Mouse (Mus musculus) forebrain, postnatal 0 days (tissue): ENCODE results near the gene Syngr4. TPM values are rescaled to one million over a fixed set of nuclear protein-coding genes. Genes with fewer than 3 reads are reported as not detected.

ENCODE experiments used
- ATAC-seq: fragments of 200-750 bp; cut with Nextera tagmentation; 2 replicates; pipeline ENCODE4 v1.8.0; 2017; ENCODE audit warnings: mild to moderate bottlenecking, moderate library complexity
- DNase-seq: peaks from one replicate; pipeline ENCODE4 v3.0.0-alpha.2; 2015
- H3K27ac ChIP-seq: fragments of 300-500 bp; sonication (generic); 2 replicates; pipeline ENCODE4 v1.5.1; 2014; ENCODE audit warnings: low read depth, mild to moderate bottlenecking, antibody characterized with exemption, low read length, moderate library complexity, mixed read lengths
- H3K27me3 ChIP-seq: fragments of 300-500 bp; sonication (generic); 2 replicates; pipeline ENCODE4 v1.6.1; 2014; ENCODE audit warnings: mild to moderate bottlenecking, low read length, mixed read lengths; ENCODE audit not compliant: insufficient read depth
- H3K36me3 ChIP-seq: fragments of 300-500 bp; sonication (generic); 2 replicates; pipeline ENCODE4 v1.6.1; 2014; ENCODE audit warnings: mild to moderate bottlenecking, moderate library complexity; ENCODE audit not compliant: insufficient read depth
- H3K4me1 ChIP-seq: fragments of 300-500 bp; sonication (generic); 2 replicates; pipeline ENCODE4 v1.6.1; 2014; ENCODE audit warnings: antibody characterized with exemption; ENCODE audit not compliant: insufficient read depth
- H3K4me2 ChIP-seq: fragments of 300-500 bp; sonication (generic); 2 replicates; pipeline ENCODE4 v1.6.1; 2014; ENCODE audit warnings: low read depth, mild to moderate bottlenecking, moderate library complexity
- H3K4me3 ChIP-seq: fragments of 300-500 bp; sonication (generic); 2 replicates; pipeline ENCODE4 v1.5.1; 2014; ENCODE audit warnings: low read depth, low read length, mixed read lengths
- H3K9ac ChIP-seq: fragments of 300-500 bp; sonication (generic); 2 replicates; pipeline ENCODE4 v1.6.1; 2014; ENCODE audit warnings: mild to moderate bottlenecking
- H3K9me3 ChIP-seq: fragments of 300-500 bp; sonication (generic); 2 replicates; pipeline ENCODE4 v1.6.1; 2016; ENCODE audit warnings: low read length
- CTCF ChIP-seq: sonication (generic); IDR thresholded peaks from 2 replicates; pipeline ENCODE4 v1.5.1; 2016; ENCODE audit warnings: antibody characterized with exemption, control low read depth, low read depth
- WGBS: fragments of 180-500 bp; shearing (Covaris S2); extraction: QIAGEN DNeasy Blood & Tissue Kit; methylation state at CpG from one replicate; pipeline ENCODE4 v1.1.7; 2014; 5-methylcytosine and 5-hydroxymethylcytosine counted together
- polyA plus RNA-seq: library from polyadenylated mRNA; unstranded; fragments of >200 nt; fragmentation: Nextera tagmentation; extraction: Ambion mirVana; gene quantifications from 2 replicates; pipeline ENCODE4 v1.2.1, GENCODE M21; 2015
- total RNA-seq: library from RNA; depleted of rRNA; stranded (reverse); fragments of >200 nt; gene quantifications from 2 replicates; pipeline ENCODE4 v1.2.3, GENCODE M21; 2014

The Syngr4 gene
- total and polyA plus RNA-seq, 2 experiments from 2014 or later: 0.40 TPM; not detected in 1

DNA sequence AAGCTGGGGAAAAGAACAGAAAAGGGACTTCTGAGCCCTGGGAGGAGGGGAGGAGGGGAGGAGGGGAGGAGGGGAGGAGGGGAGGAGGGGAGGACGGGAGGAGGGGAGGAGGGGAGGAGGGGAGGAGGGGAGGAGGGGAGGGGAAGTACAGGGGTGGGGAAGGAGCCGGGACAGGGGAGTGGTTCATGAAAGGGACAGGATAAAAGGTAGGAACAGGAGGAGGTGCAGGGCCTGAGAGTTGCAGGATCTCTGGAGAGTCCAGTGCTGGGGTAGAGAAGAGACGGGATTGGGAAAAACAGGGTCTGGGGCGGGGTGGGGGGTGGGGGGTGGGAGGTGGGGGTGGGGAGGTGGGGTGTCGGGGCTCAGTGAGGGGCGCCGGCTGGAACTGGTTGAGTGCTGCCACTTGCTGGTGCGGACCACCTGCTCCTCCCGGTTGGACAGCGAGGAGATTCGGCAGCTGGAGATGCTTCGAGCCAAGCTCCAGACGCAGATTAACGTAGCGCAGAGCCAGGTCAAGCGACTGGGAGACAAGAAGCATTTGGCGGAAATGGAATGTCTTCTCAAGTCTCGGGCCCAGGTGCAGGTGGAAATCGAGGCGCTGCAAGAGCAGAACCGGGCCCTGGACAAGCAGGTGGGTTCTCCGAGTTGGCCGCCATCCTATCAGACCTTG, 32.2 kb upstream of the Syngr4 start:
- H3K9me3 ChIP-seq: no peaks in the 10 kb centered on the region
- no peak overlapping the region for H3K27ac ChIP-seq
- H3K4me2 ChIP-seq: 0 out of 2 replicates have a peak overlapping the region, but pooled peaks have one; percentile 19
- TF ChIP-seq CTCF: no peak
- no peaks in the 10 kb centered on the region for H3K4me1 ChIP-seq
- no peak for ATAC-seq
- H3K4me3 ChIP-seq: no peak overlapping the region
- no peaks in the 10 kb centered on the region for H3K36me3 ChIP-seq
- H3K9ac ChIP-seq: no peak overlapping the region
- DNase-seq: no peak
- H3K27me3 ChIP-seq: no peaks in the 10 kb centered on the region
- 12% methylated on average over 20 of the region's 23 CpGs for WGBS

DNA sequence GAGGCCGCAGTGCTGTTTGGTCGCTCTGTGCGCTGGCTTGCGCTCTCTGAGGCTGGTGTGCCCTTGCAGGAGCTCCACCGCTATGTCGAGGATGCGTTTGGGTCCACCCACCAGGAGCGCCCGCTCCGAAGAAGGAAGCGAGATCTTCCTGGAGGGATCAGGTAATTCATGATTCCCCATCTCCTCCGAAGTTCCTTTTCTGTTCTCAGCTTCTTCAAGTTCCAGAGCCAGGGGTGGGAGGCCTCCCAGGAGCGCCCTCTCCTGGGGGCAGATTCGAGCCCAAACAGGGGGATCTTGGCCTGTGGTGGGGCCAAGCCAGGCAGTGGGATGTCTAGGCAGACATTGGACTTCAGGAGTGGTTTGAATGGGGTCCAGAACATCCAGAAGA, 27.9 kb upstream of the Syngr4 start:
- no peak for DNase-seq
- Histone ChIP-seq H3K4me3 (peak overlapping the region; percentile 13; the same call in 1 of the 2 replicates), H3K9me3 (no peaks in the 10 kb centered on the region), H3K9ac (no peak overlapping the region), H3K27me3 (no peaks in the 10 kb centered on the region), H3K4me1 (peaks cover 6% of the 10 kb centered on the region; the same call in 1 of the 2 replicates), H3K4me2 (peak overlapping the region; percentile 74), H3K36me3 (no peaks in the 10 kb centered on the region), H3K27ac (peak overlapping the region; percentile 21; the same call in 1 of the 2 replicates)
- 19% methylated on average over 14 of the region's 14 CpGs for WGBS
- ATAC-seq: no peak
- peak; percentile 22; the same call in 1 of the 2 replicates for TF ChIP-seq CTCF

DNA sequence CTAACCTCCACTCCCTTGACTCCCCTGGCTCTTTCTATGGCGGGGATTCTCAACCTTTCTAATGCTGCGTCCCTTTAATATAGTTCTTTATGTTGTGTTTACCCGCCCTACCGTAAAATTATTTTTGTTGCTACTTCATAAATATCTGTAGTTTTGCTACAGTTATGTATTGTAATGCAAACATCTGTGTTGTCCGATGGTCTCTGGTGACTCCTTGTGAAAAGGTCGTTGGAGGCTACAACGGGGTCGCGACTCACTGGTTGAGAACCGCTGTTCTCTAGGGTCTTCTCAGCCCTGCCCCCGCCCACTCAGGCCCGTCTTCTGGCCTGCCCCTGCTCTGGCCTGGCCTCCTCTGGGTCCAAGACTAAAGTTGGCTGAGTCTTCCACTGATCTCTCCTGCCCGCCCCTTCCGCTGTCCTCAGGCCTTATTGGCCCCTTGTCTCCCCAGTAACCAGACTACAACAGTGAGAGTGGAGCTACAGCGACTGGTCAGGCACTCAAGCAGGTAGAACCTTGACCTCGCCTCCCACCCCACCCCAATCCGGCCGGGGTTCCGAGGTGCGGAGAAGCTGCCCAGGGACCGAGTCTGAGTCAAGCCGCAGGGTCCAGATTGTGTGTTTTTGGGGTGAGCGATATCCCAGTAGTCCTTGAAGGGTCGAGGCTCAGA, 27.4 kb upstream of the Syngr4 start, which contains the start of gene Ccdc114:
Gene Ccdc114, plus strand, starts transcription at position 311 of the 667 bp plus-strand sequence.
- peak; percentile 47 for ATAC-seq
- H3K9me3 ChIP-seq: no peaks in the 10 kb centered on the region
- H3K4me2 ChIP-seq: peak within 1 kb of the TSS; percentile 74
- H3K27ac ChIP-seq: peak within 1 kb of the TSS; percentile 86
- peaks cover 6% of the 10 kb centered on the region; the same call in 1 of the 2 replicates for H3K4me1 ChIP-seq
- H3K36me3 ChIP-seq: no peaks in the 10 kb centered on the region
- no peak for TF ChIP-seq CTCF
- DNase-seq: peak; percentile 22
- WGBS: 8% methylated on average over 24 of the region's 24 CpGs
- H3K4me3 ChIP-seq: peak within 1 kb of the TSS; percentile 55
- peak within 1 kb of the TSS; percentile 61 for H3K9ac ChIP-seq
- H3K27me3 ChIP-seq: no peaks in the 10 kb centered on the region

DNA sequence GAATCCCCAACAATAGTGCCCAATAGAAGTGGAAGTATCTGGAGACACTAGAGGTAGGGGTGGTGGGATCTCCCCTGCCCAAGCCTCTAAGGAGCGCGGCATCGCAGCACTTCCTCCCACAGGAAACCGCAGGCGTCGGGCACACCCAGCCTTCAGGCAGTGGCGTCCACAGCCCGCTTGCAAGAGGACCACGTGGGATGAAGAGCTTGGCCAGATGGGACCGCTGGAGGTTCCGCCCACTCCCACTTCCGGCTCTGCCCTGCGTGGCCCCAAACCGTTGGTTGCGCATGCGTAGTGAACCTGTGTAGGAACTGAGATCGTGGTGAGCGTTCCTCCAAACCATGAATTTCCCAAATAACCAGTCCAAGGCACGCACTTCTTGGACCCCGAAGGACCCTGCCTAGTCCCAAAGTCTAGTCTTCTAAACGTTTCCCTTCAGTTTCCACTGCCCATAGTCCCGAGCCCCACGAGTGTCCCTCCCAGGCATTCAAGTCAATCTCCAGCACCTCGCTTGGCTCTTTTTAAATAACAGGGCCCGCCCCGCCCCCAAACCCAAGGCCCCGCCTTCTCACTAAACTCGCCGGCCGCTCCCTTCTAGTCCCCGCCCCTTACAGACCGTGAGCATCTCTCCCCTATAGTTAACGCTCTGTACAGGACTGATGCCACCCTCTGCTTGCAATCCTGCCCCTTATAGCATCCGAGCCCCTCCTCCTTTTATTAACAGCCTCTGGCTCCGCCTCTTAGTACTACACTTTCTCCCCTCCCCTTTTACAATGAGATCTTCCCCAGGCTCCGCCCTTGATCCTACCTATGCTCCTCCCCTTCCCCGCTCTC, 26.6 kb upstream of the Syngr4 start:
- Histone ChIP-seq H3K9ac (peak overlapping the region; percentile 61), H3K36me3 (no peaks in the 10 kb centered on the region), H3K27me3 (no peaks in the 10 kb centered on the region), H3K27ac (peak overlapping the region; percentile 86), H3K9me3 (no peaks in the 10 kb centered on the region), H3K4me2 (peak overlapping the region; percentile 74), H3K4me3 (peak overlapping the region; percentile 55), H3K4me1 (peaks cover 6% of the 10 kb centered on the region; the same call in 1 of the 2 replicates)
- DNase-seq (peak; percentile 97), ATAC-seq (peak; percentile 94)
- under 1% methylated on average over 37 of the region's 37 CpGs for WGBS
- TF ChIP-seq CTCF: no peak

DNA sequence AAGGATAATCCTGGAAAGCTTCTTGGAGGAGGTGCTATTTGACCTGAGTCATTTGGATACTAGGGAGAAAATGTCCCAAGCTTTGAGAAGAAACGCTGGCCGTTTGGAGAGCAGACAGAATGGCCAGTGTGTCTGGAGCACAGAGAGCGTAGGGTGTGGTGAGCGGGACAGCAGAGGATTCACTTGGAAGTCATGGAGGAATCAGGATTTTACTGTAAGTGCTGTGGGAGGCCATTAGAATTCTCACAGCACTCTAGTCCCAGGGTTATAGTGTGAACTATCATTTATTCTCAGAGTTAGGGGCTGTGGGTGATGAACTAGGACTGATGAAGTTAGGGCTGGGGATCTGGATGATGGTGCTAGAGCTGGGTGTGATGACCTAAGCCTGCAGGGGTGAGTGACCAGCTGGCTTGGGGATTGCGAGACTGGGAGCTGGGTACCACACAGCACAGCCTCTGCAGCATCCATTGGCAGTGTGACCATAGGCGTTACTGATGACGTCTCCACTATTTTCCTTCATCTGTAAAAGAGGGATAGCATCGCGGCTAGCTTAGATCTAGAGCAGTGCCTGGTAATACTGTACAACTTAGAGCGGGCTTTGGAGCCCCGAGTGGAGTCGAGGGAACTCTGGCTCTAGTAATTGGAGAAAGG, 25.6 kb upstream of the Syngr4 start:
- ATAC-seq (no peak), DNase-seq (no peak)
- H3K27me3 ChIP-seq: no peaks in the 10 kb centered on the region
- WGBS: 87% methylated on average over 12 of the region's 12 CpGs
- no peak for TF ChIP-seq CTCF
- H3K27ac ChIP-seq: no peak overlapping the region; the same call in 1 of the 2 replicates
- no peaks in the 10 kb centered on the region for H3K36me3 ChIP-seq
- no peak overlapping the region for H3K4me2 ChIP-seq
- no peaks in the 10 kb centered on the region for H3K9me3 ChIP-seq
- no peak overlapping the region for H3K4me3 ChIP-seq
- no peak overlapping the region; the same call in 1 of the 2 replicates for H3K9ac ChIP-seq
- H3K4me1 ChIP-seq: peaks cover 10% of the 10 kb centered on the region; the same call in 1 of the 2 replicates

DNA sequence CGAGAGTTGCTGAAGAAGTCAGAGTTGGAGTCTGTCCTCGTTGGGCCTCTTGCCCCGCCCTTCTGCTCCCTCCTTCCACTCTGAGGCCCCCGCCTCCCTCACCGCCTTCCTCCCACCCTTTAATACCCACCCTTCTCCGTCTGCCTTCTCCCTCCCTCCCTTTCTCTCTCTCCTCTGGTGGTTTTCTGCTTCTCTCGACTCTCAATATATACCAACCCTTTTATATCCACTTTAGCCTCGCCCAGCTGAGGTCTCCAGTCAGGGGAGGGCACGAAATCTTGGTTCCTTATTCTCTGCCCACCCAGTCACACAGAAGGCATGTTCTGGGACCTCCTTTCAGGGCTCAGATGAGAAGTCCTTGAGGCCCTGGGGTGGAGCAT, 24.7 kb upstream of the Syngr4 start, which contains the start of gene Emp3:
Gene Emp3, minus strand, starts transcription at position 163 of the 380 bp plus-strand sequence.
- no peak for DNase-seq
- Histone ChIP-seq H3K9ac (no peak within 1 kb of the TSS), H3K4me1 (peaks cover 15% of the 10 kb centered on the region), H3K27me3 (no peaks in the 10 kb centered on the region), H3K36me3 (no peaks in the 10 kb centered on the region), H3K4me2 (no peak within 1 kb of the TSS), H3K27ac (no peak within 1 kb of the TSS), H3K4me3 (no peak within 1 kb of the TSS), H3K9me3 (no peaks in the 10 kb centered on the region)
- no peak for ATAC-seq
- TF ChIP-seq CTCF: no peak
- 52% methylated on average over 9 of the region's 9 CpGs for WGBS
